Mouse (Mus musculus) small intestine, adult 2 months (tissue): ENCODE data around the gene Prpf31.

Source experiments
- CTCF ChIP-seq: fragments of 200-500 bp; IDR thresholded peaks from 2 replicates; pipeline ENCODE4 v1.5.1; 2012; ENCODE audit warnings: low read depth, mild to moderate bottlenecking, control low read depth, inconsistent platforms, low read length, moderate library complexity, mixed read lengths; ENCODE audit not compliant: insufficient replicate concordance, insufficient read length; ENCODE audit errors: extremely low read depth
- POLR2A ChIP-seq: fragments of 200-500 bp; IDR thresholded peaks from 2 replicates; pipeline ENCODE4 v1.6.1; 2012; ENCODE audit warnings: low read depth, mild to moderate bottlenecking, control low read depth, inconsistent platforms, low read length, moderate library complexity

GRCm38 (mm10) chr7:3675228-3675548 lies 45.4 kb downstream of the Prpf31 start:
- TF ChIP-seq CTCF (no peak), POLR2A (no peak)
